Mouse (Mus musculus) gastrocnemius, postnatal 36 days (tissue): ENCODE results near the gene Spag4. TPM values are rescaled to one million over a fixed set of nuclear protein-coding genes. Genes with fewer than 3 reads are reported as not detected.

ENCODE experiments used
- DNase-seq, 2 experiments: peaks; one replicate each; pipeline ENCODE4 v3.0.0; 2022
- intact Hi-C: fragments of 180-260 bp; cut with DNase I; formaldehyde crosslinking; loops from one replicate; pipeline ENCODE4 v1.15.1; 2025
- long read RNA-seq, 2 experiments: library from polyadenylated mRNA; stranded (forward); transcript quantifications; one replicate each; pipeline ENCODE4 v2.0.0; 2021
- total RNA-seq, 2 experiments: library from RNA; stranded (reverse); gene quantifications; 2 replicates each; pipeline ENCODE4 v1.2.3; 2021

Gene Spag4
- not detected for total RNA-seq
- long read RNA-seq, experiment 1, partial matches to known transcripts: 0 of 1 reads
- long read RNA-seq, experiment 1, other reads (novel, unspliced or antisense): 1 of 1 reads
- long read RNA-seq, experiment 2, partial matches to known transcripts: 0 of 1 reads
- long read RNA-seq, experiment 2, other reads (novel, unspliced or antisense): 1 of 1 reads

GRCm38 (mm10) chr2:156065099-156066041, at the start of gene Spag4:
Gene Spag4, plus strand, starts transcription at chr2:156065175.
- DNase-seq: peak; percentile 57 to 62
- intact Hi-C loops: no loop called here

GRCm38 (mm10) chr2:156018106-156018505, 46.9 kb upstream of the Spag4 start:
- intact Hi-C loops: no loop called here
- DNase-seq: no peak

GRCm38 (mm10) chr2:156021219-156021618, 43.8 kb upstream of the Spag4 start:
- intact Hi-C loops: no loop called here
- no peak for DNase-seq

- intact Hi-C loops: no loop called here
These were observed 43.2 kb upstream of the Spag4 start for GRCm38 (mm10) chr2:156021765-156022164.

DNA sequence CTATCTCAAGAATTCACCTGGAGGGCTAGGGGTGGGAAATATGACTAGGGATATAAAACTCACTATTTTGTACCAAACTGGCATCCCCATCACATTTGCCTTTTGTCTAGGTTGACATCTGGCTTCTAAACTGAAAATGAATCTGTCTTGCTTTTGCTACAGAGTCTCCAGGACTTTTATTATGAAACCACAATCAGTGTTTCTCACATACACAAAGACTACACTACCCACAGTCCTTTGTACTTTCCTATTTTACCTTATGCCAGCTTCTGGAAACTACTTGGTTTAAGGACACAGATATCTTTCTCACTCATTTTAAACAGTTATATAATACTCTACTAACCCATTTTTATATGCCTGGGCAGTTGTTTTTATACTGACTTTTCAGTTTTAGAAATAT, 39.5 kb upstream of the Spag4 start:
- intact Hi-C loops: no loop called here
- DNase-seq: no peak

More at GRCm38 (mm10) chr2:156021765-156022164, 43.2 kb upstream of the Spag4 start:
- DNase-seq: no peak

GRCm38 (mm10) chr2:156039390-156039789, 25.6 kb upstream of the Spag4 start:
- DNase-seq: no peak
- intact Hi-C loops: no loop called here

DNA sequence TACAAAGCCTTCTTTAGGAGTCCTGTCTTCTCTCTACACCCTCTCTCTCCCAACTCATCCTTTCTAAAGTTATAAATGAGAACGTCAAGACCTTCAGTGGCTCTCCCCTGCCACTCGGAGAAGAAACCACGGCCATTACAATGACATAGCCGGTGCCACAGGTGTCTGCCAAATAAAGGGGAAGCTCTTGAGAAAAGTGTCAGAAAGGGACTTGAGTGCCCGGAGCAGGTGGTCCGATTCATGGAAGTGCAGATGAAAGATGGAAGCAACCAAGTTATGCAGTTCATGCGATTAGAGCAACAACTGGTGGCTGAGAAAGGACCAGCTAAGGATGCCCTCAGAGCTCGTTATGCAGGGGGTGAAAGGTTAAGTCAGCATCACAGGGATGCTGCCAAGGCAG, 22.1 kb upstream of the Spag4 start:
- intact Hi-C loops: no loop called here
- no peak for DNase-seq

DNA sequence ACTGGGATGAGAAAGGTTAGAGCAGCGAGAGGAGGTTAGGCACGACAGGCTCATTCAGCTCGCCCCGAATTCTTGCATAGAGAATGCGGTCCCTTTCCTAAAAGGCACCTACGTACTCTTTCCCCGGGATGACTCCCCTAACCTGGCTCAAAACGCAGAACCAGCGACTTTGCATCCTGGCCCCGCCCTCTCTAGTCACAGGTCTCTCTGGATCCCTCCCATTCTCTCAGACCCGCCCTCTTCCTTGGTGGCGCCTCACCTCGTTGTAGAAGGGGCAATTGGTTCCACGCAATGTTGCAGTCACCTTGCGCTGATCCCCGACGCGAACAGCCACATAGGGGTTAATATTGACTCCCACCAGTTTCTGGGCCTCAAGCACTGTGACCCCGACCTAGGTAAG, 17.0 kb upstream of the Spag4 start:
- intact Hi-C loops: no loop called here

DNA sequence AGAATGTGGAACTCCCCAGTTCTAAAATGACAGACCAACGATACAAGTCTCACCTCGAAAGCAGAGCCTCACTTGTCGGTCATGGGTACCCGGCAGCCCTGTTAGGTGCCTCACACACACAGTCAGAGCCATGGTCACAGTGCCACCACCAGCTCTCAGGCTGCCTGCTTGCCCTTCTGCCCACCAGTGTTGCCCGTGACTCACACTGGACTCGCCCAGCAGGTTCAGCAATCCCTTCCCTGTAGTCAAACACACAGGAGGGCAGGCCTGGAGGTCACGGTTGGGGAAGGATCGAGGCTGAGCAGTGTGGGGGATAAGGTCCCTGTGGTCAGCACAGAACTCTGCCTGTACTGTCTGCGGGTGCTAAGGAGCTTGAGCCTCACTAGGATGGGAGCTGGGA, 12.2 kb upstream of the Spag4 start, which contains the start of gene Fer1l4:
TSS of gene Fer1l4 (minus strand) at position 132 of the 400 bp plus-strand sequence.
- no peak for DNase-seq
- intact Hi-C loops: no loop called here

More for the DNA sequence above, 17.0 kb upstream of the Spag4 start:
- no peak for DNase-seq

DNA sequence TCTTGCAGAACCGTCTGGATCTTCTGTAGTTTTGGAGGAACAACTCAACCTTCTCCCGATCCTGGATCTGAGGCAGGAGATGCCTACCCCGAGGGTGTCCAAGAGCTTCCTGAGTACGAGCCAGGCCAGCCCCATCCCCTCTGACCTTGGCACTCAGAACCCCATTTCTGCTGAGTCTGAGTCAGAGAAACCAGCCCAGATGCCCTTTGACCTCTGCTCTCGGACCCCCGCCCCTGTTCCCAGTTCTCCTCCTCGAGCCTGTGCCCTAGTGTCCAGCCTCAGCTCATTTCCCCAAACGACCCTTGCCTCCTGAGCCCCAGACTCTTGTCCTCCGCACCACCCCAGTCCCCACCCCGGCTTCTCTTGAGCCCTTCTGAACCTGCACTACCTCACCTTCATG, 1.2 kb downstream of the Spag4 start:
- DNase-seq: no peak
- intact Hi-C loops: no loop called here

- no peak for DNase-seq
- intact Hi-C loops: no loop called here
These were observed 2.9 kb downstream of the Spag4 start for GRCm38 (mm10) chr2:156067916-156068315.

- DNase-seq: no peak
- intact Hi-C loops: no loop called here
These were observed 6.3 kb downstream of the Spag4 start for GRCm38 (mm10) chr2:156071236-156071635.

GRCm38 (mm10) chr2:156073725-156074124, 8.8 kb downstream of the Spag4 start:
- no peak for DNase-seq
- intact Hi-C loops: no loop called here

GRCm38 (mm10) chr2:156077461-156077860, 12.5 kb downstream of the Spag4 start:
- intact Hi-C loops: no loop called here
- no peak for DNase-seq

DNA sequence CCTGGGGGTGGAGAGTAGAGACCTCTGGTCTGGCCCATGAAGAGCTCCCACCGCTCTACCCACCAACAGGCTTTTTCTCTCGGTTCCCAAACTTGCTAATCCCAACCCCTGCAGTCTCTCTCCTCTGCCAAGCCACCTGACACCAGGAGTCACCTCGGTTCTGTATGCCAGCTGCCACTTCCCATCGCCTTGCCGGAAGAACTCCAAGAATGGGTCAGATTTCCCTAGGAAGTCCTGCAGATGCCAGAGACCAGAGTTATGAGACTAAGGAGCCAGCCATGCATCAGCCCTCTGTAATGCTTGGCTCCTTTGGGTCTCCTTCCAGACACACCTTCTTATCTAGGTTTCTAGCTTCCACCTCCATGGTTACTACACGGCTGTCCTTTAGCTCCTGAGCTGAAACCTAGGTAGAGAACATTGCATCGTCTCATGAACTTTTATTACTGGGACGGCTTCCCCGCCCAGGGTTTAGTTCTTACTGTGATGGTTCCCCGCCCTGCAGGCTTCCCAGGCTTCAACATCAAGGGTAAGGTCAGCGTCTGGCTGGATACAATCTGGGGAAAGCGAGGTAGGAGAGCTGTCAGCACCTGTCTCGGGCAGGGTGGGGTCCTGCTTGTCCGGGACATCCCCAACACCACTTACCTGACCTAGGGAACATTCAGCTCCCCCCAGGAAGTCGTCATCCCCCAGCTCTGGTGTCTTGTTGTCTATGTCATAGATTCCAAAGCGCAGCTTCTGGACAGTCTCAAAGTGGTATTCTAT, 13.6 kb downstream of the Spag4 start:
- intact Hi-C loops: no loop called here
- DNase-seq: no peak

GRCm38 (mm10) chr2:156079183-156079560, 14.2 kb downstream of the Spag4 start:
- no peak for DNase-seq
- intact Hi-C loops: no loop called here

DNA sequence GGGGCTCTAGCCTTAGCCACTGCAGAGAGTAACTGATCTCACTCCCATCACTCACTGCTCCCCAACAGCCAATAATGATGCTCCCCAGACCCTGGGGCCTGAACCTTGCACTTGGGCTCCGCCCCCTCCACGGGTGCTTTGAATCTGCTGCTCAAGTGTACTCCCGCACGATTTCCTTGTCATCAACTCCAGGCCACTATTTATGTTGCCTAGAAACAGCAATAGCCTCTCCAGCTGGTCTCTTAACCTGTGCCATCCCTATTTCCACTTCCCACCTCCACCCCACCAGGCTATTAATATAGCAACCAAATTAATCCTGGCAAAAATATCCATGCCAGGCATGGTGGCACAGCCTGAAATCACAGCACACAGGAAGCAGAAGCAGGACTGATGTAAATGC, 14.7 kb downstream of the Spag4 start:
- no peak for DNase-seq
- intact Hi-C loops: no loop called here

DNA sequence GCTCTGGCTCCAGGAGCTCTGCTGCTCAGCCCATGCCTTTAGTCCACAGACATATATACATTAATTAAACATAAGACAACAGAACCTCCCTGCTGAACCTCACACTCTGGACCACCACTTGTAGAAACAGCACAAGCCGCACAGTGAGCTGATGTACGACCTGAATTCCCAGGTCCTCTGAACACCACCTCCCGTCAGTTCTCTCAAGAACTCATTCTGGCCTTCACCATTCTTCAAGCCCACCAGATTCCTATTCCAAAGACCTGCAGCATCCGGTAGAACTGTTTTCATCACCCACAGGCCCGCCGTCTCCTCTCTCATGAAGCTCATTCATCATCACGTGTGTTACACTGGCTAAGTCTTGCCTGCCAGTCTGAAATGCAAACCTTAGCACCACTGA, 15.4 kb downstream of the Spag4 start:
- intact Hi-C loops: no loop called here
- DNase-seq: no peak

DNA sequence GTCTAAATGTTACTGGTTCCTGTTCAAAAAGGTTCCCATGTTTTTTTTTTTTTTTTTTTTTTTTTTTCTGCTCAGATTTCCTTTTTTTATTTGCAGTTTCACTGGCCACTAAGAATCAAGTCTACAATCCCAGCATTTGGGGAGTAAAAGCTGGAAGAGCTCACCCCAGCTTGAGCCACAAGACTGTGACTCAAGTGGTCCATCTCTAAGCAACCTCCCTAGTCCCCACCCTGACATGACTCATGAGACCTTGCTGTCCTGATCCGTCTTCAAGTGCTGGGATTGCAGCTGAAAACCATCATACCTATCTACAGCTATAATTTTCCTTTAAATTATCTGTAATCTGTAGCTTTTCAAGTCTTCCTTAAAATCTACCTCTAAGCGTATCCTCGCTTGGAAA, 19.6 kb downstream of the Spag4 start:
- DNase-seq: no peak
- intact Hi-C loops: no loop called here

GRCm38 (mm10) chr2:156087391-156088110, 22.6 kb downstream of the Spag4 start:
- intact Hi-C loops: no loop called here

More at GRCm38 (mm10) chr2:156087391-156088110, 22.6 kb downstream of the Spag4 start:
- DNase-seq: no peak
